ENCODE assay signal across 11 mouse cellular contexts in the genomic region with DNA sequence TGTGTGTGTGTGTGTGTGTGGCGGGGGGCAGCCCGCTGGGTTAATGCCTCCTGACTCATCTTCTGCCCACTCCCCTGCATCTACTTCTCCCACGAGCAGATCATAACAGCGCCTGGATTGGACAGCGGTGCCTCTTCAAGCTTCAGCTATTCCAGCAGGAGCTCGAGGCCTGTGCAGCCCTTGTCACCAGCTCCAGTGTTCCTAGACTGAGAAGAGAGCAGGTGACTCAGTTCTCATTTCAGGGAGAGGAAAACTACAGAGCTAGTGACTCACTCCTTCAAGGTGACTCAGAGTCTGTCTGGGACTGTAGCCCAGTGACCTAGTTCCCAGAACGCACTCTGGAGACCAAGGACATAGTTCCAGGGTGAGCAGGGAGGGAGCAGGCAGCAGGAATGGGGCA.
DNase-seq lines count a peak whose midpoint lies in the region; ATAC-seq and TF ChIP-seq lines count a peak whose summit lies in the region.
"Had no signal": no experiment of that assay in that cellular context is flagged by ENCODE, and none has a peak within 500 bp of the region (broad histone marks: within the 10 kb centered on the region; RNA-seq: fewer than 3 reads in every experiment).

No protein-coding gene starts in this region.

- H3K9me3 ChIP-seq in stomach, postnatal 0 days (ENCODE audit: control insufficient read depth, low read length) = peaks cover 3% of the 10 kb centered on the region; the same call in 1 of the 2 replicates
- H3K9me3 ChIP-seq in heart, embryonic 12.5 days (replicated peaks) = no peaks in the 10 kb centered on the region
- no peaks in the 10 kb centered on the region for H3K9me3 ChIP-seq in midbrain, embryonic 10.5 days (replicated peaks)
- H3K9me3 ChIP-seq: hindbrain, embryonic 12.5 days; limb, embryonic 13.5 days had no signal

- DNase-seq in gastrocnemius, adult 2 months = peak; percentile 33
- no peak for DNase-seq in gastrocnemius, postnatal 25 days
- peak; percentile 84 for DNase-seq in right cerebral cortex, adult 18-20 months
- no peak for DNase-seq in right cerebral cortex, postnatal 14 days
- DNase-seq in fibroblast of lung, adult 2 months (ENCODE audit: low read depth) = peak; percentile 92
- peak; percentile 58 for DNase-seq in stomach, postnatal 0 days (ENCODE audit: low spot score)
- DNase-seq in midbrain, embryonic 10.5 days (ENCODE audit: low spot score) = no peak

- peak; percentile 92 for ATAC-seq in stomach, postnatal 0 days (ENCODE audit: low FRiP score, low TSS enrichment)
- no peak for ATAC-seq in heart, embryonic 12.5 days (ENCODE audit: insufficient number of reproducible peaks, low FRiP score)

- H3K4me2 ChIP-seq in stomach, postnatal 0 days (replicated peaks; ENCODE audit: low read depth) = no peak overlapping the region
- H3K4me2 ChIP-seq in heart, embryonic 12.5 days = no peak overlapping the region
- H3K4me2 ChIP-seq: hindbrain, embryonic 12.5 days; limb, embryonic 13.5 days had no signal

- no peak for TF ChIP-seq CTCF in gastrocnemius, adult 2 months (IDR thresholded peaks at IDR 0.05)
- no peak for TF ChIP-seq CTCF in stomach, postnatal 0 days (IDR thresholded peaks at IDR 0.05; ENCODE audit: low read depth)

- H3K36me3 ChIP-seq in stomach, postnatal 0 days (ENCODE audit: control insufficient read depth, insufficient read depth, low read length) = no peaks in the 10 kb centered on the region
- no peaks in the 10 kb centered on the region for H3K36me3 ChIP-seq in heart, embryonic 12.5 days
- no peaks in the 10 kb centered on the region for H3K36me3 ChIP-seq in midbrain, embryonic 10.5 days
- H3K36me3 ChIP-seq: hindbrain, embryonic 12.5 days; limb, embryonic 13.5 days had no signal

- WGBS in stomach, postnatal 0 days = 61% methylated on average over 7 of the region's 7 CpGs
- 58% methylated on average over 7 of the region's 7 CpGs for WGBS in heart, embryonic 12.5 days
- 89% methylated on average over 7 of the region's 7 CpGs for WGBS in midbrain, embryonic 10.5 days

- H3K27me3 ChIP-seq in stomach, postnatal 0 days (ENCODE audit: control insufficient read depth, insufficient read depth, low read length) = no peaks in the 10 kb centered on the region
- peaks cover 11% of the 10 kb centered on the region for H3K27me3 ChIP-seq in heart, embryonic 12.5 days (replicated peaks)
- no peaks in the 10 kb centered on the region for H3K27me3 ChIP-seq in midbrain, embryonic 10.5 days (ENCODE audit: low read depth, poor library complexity, severe bottlenecking)

- H3K27ac ChIP-seq in gastrocnemius, adult 2 months = no peak overlapping the region
- H3K27ac ChIP-seq in stomach, postnatal 0 days (replicated peaks) = no peak overlapping the region
- no peak overlapping the region for H3K27ac ChIP-seq in heart, embryonic 12.5 days (ENCODE audit: poor library complexity, severe bottlenecking)
- H3K27ac ChIP-seq in midbrain, embryonic 10.5 days (replicated peaks) = no peak overlapping the region
- H3K27ac ChIP-seq: limb, embryonic 13.5 days had no signal

- H3K9ac ChIP-seq in stomach, postnatal 0 days (ENCODE audit: low read length) = no peak overlapping the region
- H3K9ac ChIP-seq in heart, embryonic 12.5 days = no peak overlapping the region
- H3K9ac ChIP-seq: hindbrain, embryonic 12.5 days; limb, embryonic 13.5 days had no signal

- no peaks in the 10 kb centered on the region for H3K4me1 ChIP-seq in stomach, postnatal 0 days (replicated peaks; ENCODE audit: control insufficient read depth, insufficient read depth)
- H3K4me1 ChIP-seq in heart, embryonic 12.5 days (replicated peaks) = 0 out of 2 replicates have a peak, but pooled peaks cover 10% of the 10 kb centered on the region
- peaks cover 13% of the 10 kb centered on the region for H3K4me1 ChIP-seq in midbrain, embryonic 10.5 days

- H3K4me3 ChIP-seq in gastrocnemius, adult 2 months = no peak overlapping the region
- H3K4me3 ChIP-seq in stomach, postnatal 0 days (ENCODE audit: low read depth, low read length) = no peak overlapping the region
- no peak overlapping the region for H3K4me3 ChIP-seq in heart, embryonic 12.5 days
- H3K4me3 ChIP-seq in midbrain, embryonic 10.5 days = no peak overlapping the region
- H3K4me3 ChIP-seq: erythroblast, embryonic 14.5 days; hindbrain, embryonic 12.5 days; limb, embryonic 13.5 days had no signal

- TF ChIP-seq EP300 in stomach, postnatal 0 days (optimal IDR thresholded peaks at IDR 0.05) = no peak

- intact Hi-C loops in gastrocnemius, adult 2 months (cut with DNase I) = no loop called here

Comparison
In these comparisons a context has a peak if more than half of its experiments do, and no peak if none do; other contexts are left out.
1. DNase-seq: peak in gastrocnemius, adult 2 months (single experiment), right cerebral cortex, adult 18-20 months (single experiment), fibroblast of lung, adult 2 months (single experiment) and stomach, postnatal 0 days (single experiment); none in gastrocnemius, postnatal 25 days (single experiment), right cerebral cortex, postnatal 14 days (single experiment) and midbrain, embryonic 10.5 days (single experiment).